Mouse (Mus musculus) heart, adult 2 months (tissue): Measurements from ENCODE around the gene Tns3.

ENCODE experiments used
- CTCF ChIP-seq: fragments of 200-600 bp; IDR thresholded peaks from 2 replicates; pipeline ENCODE4 v1.8.1; 2022; ENCODE audit warnings: antibody characterized with exemption, mild to moderate bottlenecking, moderate library complexity
- POLR2A ChIP-seq: fragments of 200-500 bp; IDR thresholded peaks from 2 replicates; pipeline ENCODE4 v1.6.1; 2011; ENCODE audit warnings: mild to moderate bottlenecking, low read depth, low read length, control low read depth; ENCODE audit not compliant: insufficient read depth

DNA sequence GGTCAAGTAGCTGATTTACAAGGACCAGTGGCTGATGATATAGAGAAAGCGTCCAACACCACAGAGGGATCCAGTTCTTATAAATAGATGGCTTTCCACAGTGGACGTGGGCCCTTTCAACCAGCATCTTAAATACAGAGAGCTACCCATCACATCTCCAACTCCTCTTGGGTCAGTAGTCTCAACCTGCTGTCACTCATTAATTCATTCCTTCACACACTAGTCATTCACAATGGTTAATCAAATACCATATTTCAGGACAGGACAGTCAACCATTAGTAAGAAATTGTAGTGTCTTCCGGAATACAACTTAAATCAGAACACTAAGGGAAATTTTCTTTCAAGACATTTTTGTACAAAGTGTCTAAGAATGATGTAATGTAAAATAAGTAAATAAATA lies 76.4 kb downstream of the Tns3 start:
- TF ChIP-seq POLR2A = no peak
- no peak for TF ChIP-seq CTCF
